Mouse (Mus musculus) c-Kit-positive CD71-positive TER-119-positive erythroid progenitor cells, embryonic 14.5 days (primary cell): ENCODE measurements at regions not wholly inside any gene's neighbourhood (a gene's known extent, or its start where the extent isn't known, plus 50 kb on each side); places are given as distances from the start of the nearest gene placed in this dataset.

Experiments
- DNase-seq: peaks from one replicate; pipeline ENCODE4 v3.0.0-alpha.2; 2013; ENCODE audit warnings: low spot score

DNA sequence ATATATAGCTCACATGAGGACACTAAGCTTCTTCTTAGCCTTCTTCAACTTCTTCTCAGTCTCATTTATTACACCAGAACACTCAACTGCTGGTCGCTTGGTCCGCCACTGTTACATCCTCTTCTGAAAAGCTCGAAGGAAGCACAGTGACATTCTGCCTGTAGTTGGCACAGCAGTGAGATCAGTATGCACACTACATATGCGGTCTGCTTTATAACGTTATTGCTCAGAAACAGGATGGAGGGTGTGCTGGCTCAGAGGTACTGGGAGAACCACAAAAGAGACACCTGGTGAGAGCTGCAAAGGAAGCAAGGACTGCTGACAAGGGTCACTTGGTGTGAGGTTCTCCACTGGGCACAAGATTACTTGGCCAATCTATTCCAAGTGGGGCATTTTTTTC is 179.5 kb downstream of the Ets1 start:
- DNase-seq = no peak

DNA sequence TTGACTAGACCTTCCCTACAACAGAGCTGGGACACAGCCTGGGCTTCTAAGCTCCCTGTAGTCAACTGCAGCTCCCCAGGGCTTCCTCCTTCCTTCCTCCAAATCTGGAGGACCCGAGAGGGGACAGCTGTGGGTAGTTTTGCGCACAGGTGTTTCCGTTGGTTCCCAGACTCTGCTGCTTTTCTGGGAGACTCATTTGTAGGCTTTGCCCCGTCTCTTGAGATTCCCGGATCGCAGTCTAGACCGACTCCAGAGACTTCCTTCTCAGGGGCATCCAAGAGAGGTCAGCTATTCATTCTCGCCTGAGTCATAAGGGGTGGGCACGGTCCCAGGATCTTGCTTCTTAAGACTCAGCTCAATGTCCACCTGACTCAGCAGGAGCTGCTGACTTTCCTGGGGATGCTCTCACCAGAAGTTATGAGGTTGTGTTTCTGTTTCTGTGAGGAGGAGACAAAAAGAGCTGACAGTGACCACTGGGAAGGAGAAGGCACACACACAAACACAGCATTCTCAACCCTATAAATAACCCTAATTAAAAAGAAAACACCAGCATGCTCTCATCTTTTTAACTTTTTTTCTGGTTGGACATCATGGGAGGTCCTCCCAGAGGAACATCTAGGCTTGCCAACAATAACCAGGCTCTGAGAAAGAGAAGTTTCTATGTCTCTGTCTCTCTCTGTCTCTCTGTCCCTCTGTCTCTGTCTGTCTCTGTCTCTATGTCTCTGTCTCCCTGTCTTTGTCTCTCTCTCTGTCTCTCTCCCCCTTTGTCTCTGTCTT is 180.8 kb downstream of the Ets1 start:
- no peak for DNase-seq

DNA sequence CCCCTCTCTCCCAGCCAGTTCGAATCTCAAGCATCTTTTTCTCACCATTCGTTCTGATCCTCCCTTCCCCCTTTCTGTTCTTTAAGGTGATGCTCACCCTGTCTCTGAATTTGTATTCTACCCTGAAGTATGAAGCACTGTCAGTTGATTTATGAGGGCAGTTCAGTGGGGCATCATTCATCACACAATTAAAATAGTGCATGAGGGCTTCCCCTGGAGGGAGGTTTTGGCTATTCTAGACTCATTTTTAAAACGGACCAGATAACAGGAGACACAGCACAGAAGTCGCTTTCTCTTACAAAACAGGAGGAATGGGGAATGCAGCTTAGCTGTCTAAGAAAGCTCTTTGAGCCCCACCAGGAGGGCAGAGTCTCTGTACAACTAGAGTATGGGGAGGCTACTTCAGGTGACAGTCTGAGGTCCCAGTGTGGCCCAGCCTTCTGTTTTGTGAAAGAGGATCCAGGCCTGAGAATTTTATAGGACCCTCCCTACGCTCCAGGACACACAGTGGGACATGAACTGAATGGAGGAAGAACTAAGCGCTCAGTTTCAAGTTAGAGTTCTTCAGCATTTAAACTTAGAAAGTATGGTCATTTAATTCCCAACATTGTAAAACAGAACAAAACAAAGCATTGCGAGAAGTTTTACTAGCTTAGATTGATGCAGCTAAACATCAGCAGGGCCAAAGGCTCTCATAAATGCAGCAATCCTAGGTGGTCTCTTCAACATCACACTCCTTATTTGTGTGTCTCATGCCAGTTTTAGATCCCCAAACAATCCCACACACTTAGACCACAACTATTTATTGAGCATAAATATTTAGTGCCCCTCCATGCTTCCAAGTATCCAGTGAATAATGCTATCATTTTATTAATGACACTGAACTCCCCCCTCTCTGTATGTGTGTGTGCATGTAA is 181.7 kb downstream of the Ets1 start:
- DNase-seq = no peak

DNA sequence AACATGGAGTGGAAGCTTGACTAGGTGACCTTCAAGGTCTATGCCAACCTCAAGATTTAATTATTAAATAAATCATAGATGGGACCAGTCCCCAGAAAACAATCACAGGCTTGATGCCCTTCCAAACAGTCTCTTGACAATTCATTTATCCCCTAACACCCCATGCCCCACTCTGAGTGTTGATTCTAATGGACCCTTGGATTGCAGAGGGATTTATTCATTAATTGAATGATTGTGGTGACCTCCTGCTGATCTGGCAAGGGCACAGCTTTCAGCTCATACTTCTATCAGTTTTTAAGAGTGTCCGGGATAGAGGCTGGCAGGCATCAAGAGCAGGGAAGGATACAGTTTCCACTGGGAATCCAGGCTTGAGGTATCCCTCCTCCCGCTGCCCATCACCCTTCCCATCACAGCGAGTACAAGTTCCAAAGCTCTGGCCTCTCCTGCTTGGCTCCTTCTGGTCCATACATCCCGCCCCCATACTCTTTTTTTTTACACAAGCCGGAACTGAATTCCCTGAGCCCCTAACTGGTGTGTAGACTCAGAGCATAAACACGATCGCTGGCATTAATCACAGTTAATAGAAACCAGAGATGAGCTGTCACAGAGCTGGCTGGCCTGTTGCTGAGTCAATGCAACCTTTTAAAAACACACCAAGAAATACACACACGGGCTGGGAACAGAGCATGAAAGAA is 187.6 kb downstream of the Ets1 start:
- DNase-seq = no peak

DNA sequence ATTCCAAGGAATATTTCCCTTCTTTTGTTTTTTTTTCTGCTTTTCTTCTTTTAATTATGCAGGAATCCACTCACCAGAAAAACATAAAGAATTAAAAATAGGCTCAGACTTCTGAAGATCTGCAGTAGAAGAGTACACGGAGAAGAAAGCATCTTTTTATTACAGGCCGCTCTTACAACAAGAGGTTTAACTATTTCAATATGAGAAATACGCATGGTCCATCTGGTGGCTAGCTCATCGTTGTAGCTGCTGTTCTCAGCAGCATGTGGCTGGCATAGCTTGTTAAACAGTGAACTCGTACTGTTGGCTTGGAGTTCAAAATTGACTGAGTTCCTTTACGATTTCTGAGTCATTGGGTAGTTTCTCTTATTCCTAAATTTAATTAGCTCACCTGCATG is 188.1 kb downstream of the Ets1 start:
- no peak for DNase-seq

DNA sequence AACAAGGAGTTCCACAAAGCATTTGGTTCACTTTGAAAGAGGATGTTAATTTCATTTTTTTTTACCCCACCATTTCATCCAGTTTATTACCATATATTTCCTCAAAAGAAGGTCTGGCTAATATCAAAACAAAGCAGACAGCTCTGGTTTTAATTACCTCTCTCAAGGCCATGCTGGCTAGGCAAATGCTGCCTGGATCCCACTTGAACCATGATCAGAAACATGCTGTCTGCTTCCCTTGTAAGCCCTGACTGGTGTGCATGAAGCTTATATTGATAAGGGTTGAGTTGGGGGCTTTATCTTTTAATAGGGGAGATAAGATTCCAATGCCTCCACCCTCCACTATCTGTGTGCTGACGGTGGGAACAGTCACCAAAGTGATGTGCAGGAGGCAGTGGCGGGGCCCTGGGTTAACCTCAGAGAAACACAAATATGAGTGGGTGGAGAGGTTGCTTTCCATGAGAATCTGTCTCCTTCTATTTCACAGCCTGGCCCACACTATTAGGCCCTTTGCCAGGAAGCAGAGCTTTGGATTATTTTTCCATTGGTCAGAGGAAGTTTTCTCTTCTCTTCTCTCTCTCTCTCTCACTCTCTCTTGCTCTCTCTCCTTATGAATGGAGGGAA is 194.4 kb downstream of the Ets1 start:
- DNase-seq = no peak

DNA sequence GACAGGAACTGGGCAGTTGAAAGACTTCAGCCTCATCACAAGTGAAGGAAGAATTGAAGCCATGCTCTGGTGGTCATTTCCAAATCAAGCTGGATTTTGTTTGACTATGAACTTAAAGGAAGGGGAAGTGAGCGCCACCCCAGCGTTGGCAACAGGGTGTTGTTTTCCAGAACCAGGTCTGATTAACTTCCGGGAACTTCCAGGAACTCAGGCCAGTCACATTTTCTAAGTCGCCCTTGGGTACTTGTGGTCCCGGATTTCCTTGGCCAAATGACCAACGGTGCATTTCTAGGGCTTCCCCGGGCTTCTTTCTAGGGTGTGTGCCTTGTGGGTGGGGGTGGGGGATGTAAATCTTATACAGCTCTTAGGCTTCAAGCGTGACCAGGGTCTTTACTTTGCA is 197.4 kb downstream of the Ets1 start:
- DNase-seq = no peak

GRCm38 (mm10) chr9:32834751-32835625 is 199.0 kb downstream of the Ets1 start:
- no peak for DNase-seq

GRCm38 (mm10) chr9:32835626-32835971 is 199.6 kb downstream of the Ets1 start:
- no peak for DNase-seq

- DNase-seq = no peak
Observed at GRCm38 (mm10) chr9:32836371-32836770, 200.3 kb downstream of the Ets1 start.

GRCm38 (mm10) chr9:32847361-32847760 is 211.3 kb downstream of the Ets1 start:
- DNase-seq = no peak

- no peak for DNase-seq
Observed at GRCm38 (mm10) chr9:32852282-32852681, 216.3 kb downstream of the Ets1 start.

- DNase-seq = no peak
Observed at GRCm38 (mm10) chr9:32863286-32863685, 227.3 kb downstream of the Ets1 start.

- no peak for DNase-seq
Observed at GRCm38 (mm10) chr9:32868936-32869335, 232.9 kb downstream of the Ets1 start.

DNA sequence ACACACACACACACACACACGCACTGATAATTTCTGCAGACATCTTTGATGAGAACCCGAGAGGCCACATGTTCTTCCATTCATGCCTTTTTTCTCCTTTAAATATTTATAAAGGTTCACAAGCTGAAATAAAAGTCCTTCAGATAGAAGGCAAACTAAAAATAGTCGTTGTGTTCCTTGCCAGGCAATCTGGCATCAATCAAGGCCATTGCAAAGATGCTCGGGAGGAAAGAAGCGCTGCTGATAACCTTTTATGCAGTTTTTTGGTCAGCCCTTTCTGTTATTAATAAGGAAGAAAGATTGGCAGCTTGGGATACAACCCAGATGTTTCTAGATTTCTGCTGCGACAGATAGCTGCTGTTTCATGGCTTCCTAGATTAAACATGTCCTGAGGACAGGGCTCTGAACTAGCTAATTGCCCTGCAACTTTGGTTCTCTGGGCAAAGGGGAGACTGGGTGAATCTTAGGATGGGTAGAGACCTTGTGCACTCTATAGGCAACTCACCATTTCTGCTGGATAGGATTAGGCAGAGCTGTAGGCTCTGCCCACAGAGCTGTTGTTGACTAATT is 238.4 kb downstream of the Ets1 start:
- no peak for DNase-seq

- no peak for DNase-seq
Observed at GRCm38 (mm10) chr9:32882819-32883587, 247.0 kb downstream of the Ets1 start.

DNA sequence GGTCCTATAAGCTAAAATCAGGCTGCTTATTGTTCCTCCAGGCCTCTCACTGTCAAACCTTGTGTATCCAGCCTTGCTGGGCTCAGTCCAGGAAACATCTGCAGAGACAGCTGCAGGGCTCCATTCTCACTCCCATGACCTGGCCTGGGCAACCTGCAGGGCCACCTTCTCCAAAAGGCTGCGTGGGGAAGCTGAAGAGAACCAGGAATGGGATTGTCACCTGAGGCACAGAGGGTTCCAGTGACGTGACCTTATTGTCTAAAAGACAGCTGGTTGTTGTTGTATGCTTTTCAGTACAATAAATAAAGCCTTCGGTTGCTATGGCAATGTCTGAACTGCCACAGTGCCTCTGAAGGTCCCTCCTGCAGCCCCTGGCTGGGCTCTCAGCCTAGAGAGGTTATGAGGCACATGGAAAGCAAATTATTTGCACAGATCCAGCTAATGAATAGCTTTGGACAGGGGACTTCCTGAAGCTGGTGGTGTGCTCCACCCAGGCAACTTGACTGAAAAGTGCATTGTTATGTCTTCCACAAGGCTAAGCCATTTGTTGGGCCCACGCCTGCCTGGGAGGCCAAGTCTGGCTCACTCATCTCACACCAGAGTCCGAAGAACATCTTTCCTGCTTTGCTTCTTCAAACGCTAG is 250.1 kb downstream of the Ets1 start:
- DNase-seq = no peak

GRCm38 (mm10) chr9:32899801-32900200 is 263.8 kb downstream of the Ets1 start:
- no peak for DNase-seq

DNA sequence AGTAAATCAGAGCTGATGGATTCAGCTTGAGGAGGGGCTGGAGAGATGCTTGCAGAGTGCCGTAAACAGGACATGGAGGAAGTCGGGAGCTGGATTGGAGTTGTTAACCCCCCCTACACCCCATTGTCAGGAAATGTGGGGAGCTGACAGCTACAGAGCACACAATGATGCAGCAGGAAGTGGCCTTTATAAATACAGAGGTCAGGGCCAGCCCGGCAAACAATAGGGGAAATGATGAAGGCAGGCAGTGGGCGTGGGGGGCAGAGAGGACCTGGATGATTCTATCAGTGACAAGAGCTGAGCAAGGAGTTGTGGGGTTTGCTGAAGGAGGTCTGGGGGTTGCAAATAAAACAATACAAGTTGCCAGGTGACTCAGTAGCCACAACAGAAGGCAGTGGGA is 265.3 kb downstream of the Ets1 start:
- DNase-seq = no peak
